Mouse (Mus musculus): ENCODE results near the gene Nceh1. TPM values are rescaled to one million over a fixed set of nuclear protein-coding genes. Genes with fewer than 3 reads are reported as not detected.
A peak's percentile ranks its signal among the peaks of the same experiment; 100 is the strongest.
"Not testable (repeated sequence)": the region's sequence is repeated elsewhere in the genome, so short reads cannot be mapped to it uniquely, and the experiment has no call there.

Gene Nceh1
- polyA plus RNA-seq, 1 experiment from 2014 or later = 21.3 TPM

DNA sequence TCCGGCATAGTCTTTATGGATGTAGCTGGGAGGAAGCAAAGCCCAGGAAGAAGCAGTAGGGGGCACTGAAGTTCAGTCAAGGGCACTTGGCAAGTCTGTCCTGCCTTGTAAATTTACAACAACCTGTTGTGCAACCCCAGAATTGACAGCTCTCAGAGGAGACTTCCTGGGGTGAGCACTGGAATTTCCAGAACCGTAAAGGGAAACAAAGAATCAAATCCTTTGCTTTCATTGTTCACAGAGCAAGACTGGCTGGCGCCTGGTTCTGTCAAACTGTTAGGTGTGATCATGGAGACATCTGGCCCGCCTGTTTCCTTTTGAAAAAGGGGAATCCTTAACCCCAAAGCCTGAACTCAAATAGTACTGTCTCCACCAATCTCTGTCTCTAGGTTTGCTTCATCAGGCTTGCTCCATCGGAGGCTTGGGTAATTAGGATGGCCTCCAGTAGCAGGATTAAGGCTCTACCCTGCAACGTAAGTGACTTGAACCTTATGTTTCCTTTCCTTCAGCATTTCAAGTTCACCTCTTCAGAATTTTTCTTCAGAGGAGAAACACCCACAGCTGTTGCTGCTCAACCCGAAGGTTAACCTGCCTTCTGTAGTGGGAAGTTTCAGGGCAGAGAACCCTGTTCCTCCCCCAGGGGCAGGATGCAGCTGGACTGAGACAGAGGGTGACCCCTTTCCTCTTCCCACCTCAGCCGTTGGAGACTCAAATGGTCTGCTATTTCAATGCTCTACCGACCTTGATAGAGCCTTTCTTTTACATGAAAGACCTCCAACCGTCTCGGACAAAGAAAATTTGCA is 87.6 kb downstream of the Nceh1 start:
- Histone ChIP-seq H3K36me3 (ENCODE audit: control insufficient read depth, insufficient read depth, low read length) (no peaks in the 10 kb centered on the region), H3K4me2 (ENCODE audit: low read length) (no peak overlapping the region), H3K4me1 (ENCODE audit: control insufficient read depth in 2 of 2, insufficient read depth in 2 of 2, low read length in 2 of 2) (peaks cover 0 to 2% of the 10 kb centered on the region in 2 experiments; a peak in 2 of 4 replicates), H3K9ac (ENCODE audit: low read length) (no peak overlapping the region), H3K4me3 (ENCODE audit: control insufficient read depth in 1 of 2, insufficient read depth in 1 of 2, low read depth in 1 of 2, low read length in 2 of 2) (no peak overlapping the region), H3K27ac (replicated peaks in 1 of 2; ENCODE audit: control insufficient read depth in 1 of 2, insufficient read depth in 1 of 2, low read depth in 2 of 2, low read length in 2 of 2) (peak overlapping the region; percentile 24 to 33), H3K27me3 (ENCODE audit: control insufficient read depth, insufficient read depth, low read length) (no peaks in the 10 kb centered on the region), H3K9me3 (ENCODE audit: control insufficient read depth, low read length) (no peaks in the 10 kb centered on the region)
- peak; percentile 72 for ATAC-seq (ENCODE audit: insufficient number of reproducible peaks, insufficient read depth, low FRiP score, low read depth)
- WGBS = 42% methylated on average over 11 of the region's 11 CpGs

DNA sequence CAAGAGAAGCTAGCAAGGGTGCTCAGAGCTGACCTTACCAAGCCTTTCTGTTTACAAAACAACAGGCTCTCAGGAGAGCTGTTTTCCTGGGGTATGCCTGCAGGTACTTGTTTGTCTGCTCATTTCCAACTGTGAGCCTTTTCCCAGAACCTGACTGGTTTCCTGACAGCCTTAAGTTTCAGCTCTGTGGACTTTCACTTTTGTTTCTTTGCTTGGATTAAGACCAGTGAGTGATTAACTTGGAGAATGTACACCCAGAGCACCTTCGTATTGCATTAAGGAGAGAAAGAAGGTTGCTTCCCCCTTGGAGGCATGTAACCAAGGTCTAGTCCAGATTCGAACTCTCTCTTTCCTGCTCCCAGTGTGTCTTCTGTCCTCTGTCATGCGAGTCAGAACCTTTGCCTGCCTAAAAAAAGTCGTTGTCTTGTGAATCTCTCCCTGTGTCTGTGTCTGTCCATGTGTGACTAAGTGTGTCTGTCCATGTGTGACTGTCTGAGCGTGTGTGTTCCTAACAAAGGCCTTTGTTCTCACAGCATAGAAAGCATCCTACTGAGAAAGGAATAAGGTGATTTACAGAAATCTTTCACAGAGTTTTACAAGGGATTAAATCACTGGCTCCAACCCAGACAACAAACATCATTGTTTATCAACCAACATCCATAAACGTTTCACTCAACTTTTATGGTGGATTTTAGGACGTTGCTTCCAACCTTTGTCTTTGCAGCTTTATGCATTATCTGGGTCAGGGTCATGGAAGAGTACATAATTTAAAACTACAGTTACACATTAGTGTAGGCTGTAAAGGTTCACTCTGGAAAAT is 90.4 kb downstream of the Nceh1 start:
- ATAC-seq (ENCODE audit: insufficient number of reproducible peaks, insufficient read depth, low FRiP score, low read depth) = no peak
- no peak overlapping the region for H3K4me3 ChIP-seq (ENCODE audit: control insufficient read depth in 1 of 2, insufficient read depth in 1 of 2, low read depth in 1 of 2, low read length in 2 of 2)
- no peak overlapping the region for H3K4me2 ChIP-seq (ENCODE audit: low read length)
- no peaks in the 10 kb centered on the region for H3K36me3 ChIP-seq (ENCODE audit: control insufficient read depth, insufficient read depth, low read length)
- H3K27me3 ChIP-seq (ENCODE audit: control insufficient read depth, insufficient read depth, low read length) = no peaks in the 10 kb centered on the region
- WGBS = 51% methylated on average over 7 of the region's 7 CpGs
- H3K4me1 ChIP-seq (ENCODE audit: control insufficient read depth in 2 of 2, insufficient read depth in 2 of 2, low read length in 2 of 2) = peaks cover 0 to 2% of the 10 kb centered on the region in 2 experiments; a peak in 2 of 4 replicates
- no peaks in the 10 kb centered on the region for H3K9me3 ChIP-seq (ENCODE audit: control insufficient read depth, low read length)
- H3K27ac ChIP-seq (replicated peaks in 1 of 2; ENCODE audit: control insufficient read depth in 1 of 2, insufficient read depth in 1 of 2, low read depth in 2 of 2, low read length in 2 of 2) = no peak overlapping the region
- H3K9ac ChIP-seq (ENCODE audit: low read length) = no peak overlapping the region

DNA sequence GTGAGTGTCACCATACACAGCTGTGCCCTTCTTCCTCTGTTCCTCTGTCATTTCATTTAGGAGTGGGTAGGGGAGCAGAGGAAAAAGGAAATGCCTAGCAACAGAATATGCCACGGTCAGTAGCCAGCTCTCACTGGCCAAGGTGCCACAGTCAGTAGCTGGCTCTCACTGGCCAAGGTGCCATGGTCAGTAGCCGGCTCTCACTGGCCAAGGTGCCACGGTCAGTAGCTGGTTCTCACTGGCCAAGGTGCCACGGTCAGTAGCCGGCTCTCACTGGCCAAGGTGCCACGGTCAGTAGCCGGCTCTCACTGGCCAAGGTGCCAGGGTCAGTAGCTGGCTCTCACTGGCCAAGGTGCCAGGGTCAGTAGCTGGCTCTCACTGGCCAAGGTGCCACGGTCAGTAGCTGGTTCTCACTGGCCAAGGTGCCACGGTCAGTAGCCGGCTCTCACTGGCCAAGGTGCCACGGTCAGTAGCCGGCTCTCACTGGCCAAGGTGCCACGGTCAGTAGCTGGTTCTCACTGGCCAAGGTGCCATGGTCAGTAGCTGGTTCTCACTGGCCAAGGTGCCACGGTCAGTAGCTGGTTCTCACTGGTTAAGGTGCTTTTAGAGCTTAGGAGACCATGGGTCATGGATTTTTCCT is 96.6 kb downstream of the Nceh1 start:
- peaks cover 10 to 13% of the 10 kb centered on the region in 2 experiments; a peak in 3 of 4 replicates for H3K4me1 ChIP-seq (ENCODE audit: control insufficient read depth in 2 of 2, insufficient read depth in 2 of 2, low read length in 2 of 2)
- 95% methylated on average over 14 of the region's 14 CpGs for WGBS
- ATAC-seq (ENCODE audit: insufficient number of reproducible peaks, insufficient read depth, low FRiP score, low read depth); H3K4me3 ChIP-seq (ENCODE audit: control insufficient read depth in 1 of 2, insufficient read depth in 1 of 2, low read depth in 1 of 2, low read length in 2 of 2); H3K36me3 ChIP-seq (ENCODE audit: control insufficient read depth, insufficient read depth, low read length); H3K4me2 ChIP-seq (ENCODE audit: low read length); H3K27ac ChIP-seq (replicated peaks in 1 of 2; ENCODE audit: control insufficient read depth in 1 of 2, insufficient read depth in 1 of 2, low read depth in 2 of 2, low read length in 2 of 2); H3K9me3 ChIP-seq (ENCODE audit: control insufficient read depth, low read length); H3K9ac ChIP-seq (ENCODE audit: low read length); H3K27me3 ChIP-seq (ENCODE audit: control insufficient read depth, insufficient read depth, low read length): not testable (repeated sequence)

GRCm38 (mm10) chr3:27280280-27280749 is 97.5 kb downstream of the Nceh1 start:
- Histone ChIP-seq H3K4me1 (ENCODE audit: control insufficient read depth in 2 of 2, insufficient read depth in 2 of 2, low read length in 2 of 2) (peaks cover 10 to 13% of the 10 kb centered on the region in 2 experiments; a peak in 3 of 4 replicates), H3K4me2 (ENCODE audit: low read length) (no peak overlapping the region), H3K4me3 (ENCODE audit: control insufficient read depth in 1 of 2, insufficient read depth in 1 of 2, low read depth in 1 of 2, low read length in 2 of 2) (no peak overlapping the region), H3K9ac (ENCODE audit: low read length) (no peak overlapping the region), H3K27me3 (ENCODE audit: control insufficient read depth, insufficient read depth, low read length) (no peaks in the 10 kb centered on the region), H3K27ac (replicated peaks in 1 of 2; ENCODE audit: control insufficient read depth in 1 of 2, insufficient read depth in 1 of 2, low read depth in 2 of 2, low read length in 2 of 2) (no peak overlapping the region), H3K36me3 (ENCODE audit: control insufficient read depth, insufficient read depth, low read length) (no peaks in the 10 kb centered on the region), H3K9me3 (ENCODE audit: control insufficient read depth, low read length) (no peaks in the 10 kb centered on the region)
- 50% methylated on average over 11 of the region's 11 CpGs for WGBS
- no peak for ATAC-seq (ENCODE audit: insufficient number of reproducible peaks, insufficient read depth, low FRiP score, low read depth)

DNA sequence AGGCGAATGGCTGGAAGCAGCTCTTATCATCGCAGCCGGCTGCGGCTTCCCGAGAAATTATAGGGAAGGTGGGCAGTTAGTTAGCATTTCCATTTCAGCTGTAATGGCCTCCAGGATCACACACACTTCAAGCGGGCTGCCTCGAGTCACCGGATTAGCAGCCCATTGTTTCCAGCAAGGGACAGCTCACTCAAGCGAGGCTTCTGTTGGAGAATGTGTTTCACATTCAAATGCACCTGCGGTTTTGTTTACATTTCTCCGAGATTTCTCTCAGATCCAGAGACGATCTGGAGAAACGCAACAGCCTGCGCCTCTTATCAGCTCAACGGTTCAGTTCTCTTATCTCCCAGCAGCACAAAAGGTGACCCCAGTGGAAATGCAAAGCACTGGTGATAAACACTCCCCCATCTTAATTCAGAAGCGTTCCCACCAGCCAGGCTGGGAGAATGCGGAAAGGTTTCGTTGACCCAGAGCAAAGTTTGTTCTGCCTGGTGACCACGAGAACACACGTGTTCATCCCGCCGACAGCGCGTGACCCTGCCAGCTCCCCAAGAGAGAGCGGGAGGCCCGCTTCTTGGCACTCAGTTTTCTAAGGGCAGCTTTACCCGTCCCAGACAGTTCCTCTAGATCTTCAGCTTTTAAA is 100.4 kb downstream of the Nceh1 start:
- Histone ChIP-seq H3K4me2 (ENCODE audit: low read length) (peak overlapping the region; percentile 69), H3K27ac (replicated peaks in 1 of 2; ENCODE audit: control insufficient read depth in 1 of 2, insufficient read depth in 1 of 2, low read depth in 2 of 2, low read length in 2 of 2) (peak overlapping the region in 1 of 2 experiments; percentile 2; a peak in 1 of 4 replicates), H3K36me3 (ENCODE audit: control insufficient read depth, insufficient read depth, low read length) (no peaks in the 10 kb centered on the region), H3K27me3 (ENCODE audit: control insufficient read depth, insufficient read depth, low read length) (no peaks in the 10 kb centered on the region), H3K9ac (ENCODE audit: low read length) (peak overlapping the region; percentile 22), H3K4me3 (ENCODE audit: control insufficient read depth in 1 of 2, insufficient read depth in 1 of 2, low read depth in 1 of 2, low read length in 2 of 2) (peak overlapping the region; percentile 27 to 35), H3K4me1 (ENCODE audit: control insufficient read depth in 2 of 2, insufficient read depth in 2 of 2, low read length in 2 of 2) (peaks cover 10 to 13% of the 10 kb centered on the region in 2 experiments; a peak in 3 of 4 replicates), H3K9me3 (ENCODE audit: control insufficient read depth, low read length) (no peaks in the 10 kb centered on the region)
- ATAC-seq (ENCODE audit: insufficient number of reproducible peaks, insufficient read depth, low FRiP score, low read depth) = no peak
- 2% methylated on average over 27 of the region's 27 CpGs for WGBS

- Histone ChIP-seq H3K27me3 (ENCODE audit: control insufficient read depth, insufficient read depth, low read length) (no peaks in the 10 kb centered on the region), H3K27ac (replicated peaks in 1 of 2; ENCODE audit: control insufficient read depth in 1 of 2, insufficient read depth in 1 of 2, low read depth in 2 of 2, low read length in 2 of 2) (no peak overlapping the region), H3K9me3 (ENCODE audit: control insufficient read depth, low read length) (no peaks in the 10 kb centered on the region), H3K9ac (ENCODE audit: low read length) (no peak overlapping the region), H3K4me2 (ENCODE audit: low read length) (peak overlapping the region; percentile 69), H3K4me1 (ENCODE audit: control insufficient read depth in 2 of 2, insufficient read depth in 2 of 2, low read length in 2 of 2) (peaks cover 10 to 13% of the 10 kb centered on the region in 2 experiments), H3K36me3 (ENCODE audit: control insufficient read depth, insufficient read depth, low read length) (no peaks in the 10 kb centered on the region), H3K4me3 (ENCODE audit: control insufficient read depth in 1 of 2, insufficient read depth in 1 of 2, low read depth in 1 of 2, low read length in 2 of 2) (peak overlapping the region in 1 of 2 experiments; percentile 27; a peak in 2 of 4 replicates)
- no peak for ATAC-seq (ENCODE audit: insufficient number of reproducible peaks, insufficient read depth, low FRiP score, low read depth)
- 64% methylated on average over 7 of the region's 7 CpGs for WGBS
These were observed 101.0 kb downstream of the Nceh1 start for GRCm38 (mm10) chr3:27283796-27284195.

DNA sequence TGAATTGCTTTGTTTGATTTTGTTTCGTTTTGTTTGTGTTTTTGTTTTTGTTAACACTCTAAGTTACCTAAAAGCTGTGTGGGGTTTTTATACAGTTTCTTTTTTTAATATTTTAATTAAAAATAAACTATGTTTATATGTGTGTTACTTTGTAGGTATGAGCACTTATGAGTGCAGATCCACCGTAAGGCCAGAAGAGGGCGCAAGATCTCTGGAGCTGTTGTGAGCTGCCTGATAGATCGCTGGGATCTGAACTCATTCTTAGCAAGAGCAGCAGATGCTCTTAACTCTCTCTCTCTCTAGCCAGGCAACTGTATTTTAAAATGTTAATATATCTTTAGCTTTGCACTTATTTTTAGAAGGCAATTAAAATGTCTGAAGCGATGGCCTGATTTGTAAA is 101.5 kb downstream of the Nceh1 start:
- H3K27me3 ChIP-seq (ENCODE audit: control insufficient read depth, insufficient read depth, low read length) = no peaks in the 10 kb centered on the region
- no peak for ATAC-seq (ENCODE audit: insufficient number of reproducible peaks, insufficient read depth, low FRiP score, low read depth)
- WGBS = 88% methylated on average over 5 of the region's 5 CpGs
- no peak overlapping the region for H3K4me2 ChIP-seq (ENCODE audit: low read length)
- no peaks in the 10 kb centered on the region for H3K9me3 ChIP-seq (ENCODE audit: control insufficient read depth, low read length)
- H3K4me1 ChIP-seq (ENCODE audit: control insufficient read depth in 2 of 2, insufficient read depth in 2 of 2, low read length in 2 of 2) = peaks cover 10 to 13% of the 10 kb centered on the region in 2 experiments
- H3K36me3 ChIP-seq (ENCODE audit: control insufficient read depth, insufficient read depth, low read length) = no peaks in the 10 kb centered on the region
- H3K9ac ChIP-seq (ENCODE audit: low read length) = no peak overlapping the region
- H3K27ac ChIP-seq (replicated peaks in 1 of 2; ENCODE audit: control insufficient read depth in 1 of 2, insufficient read depth in 1 of 2, low read depth in 2 of 2, low read length in 2 of 2) = no peak overlapping the region
- H3K4me3 ChIP-seq (ENCODE audit: control insufficient read depth in 1 of 2, insufficient read depth in 1 of 2, low read depth in 1 of 2, low read length in 2 of 2) = no peak overlapping the region

Data from heart, embryonic 14.5 days (tissue).